ENCODE assay signal across 22 mouse cellular contexts in the genomic region with DNA sequence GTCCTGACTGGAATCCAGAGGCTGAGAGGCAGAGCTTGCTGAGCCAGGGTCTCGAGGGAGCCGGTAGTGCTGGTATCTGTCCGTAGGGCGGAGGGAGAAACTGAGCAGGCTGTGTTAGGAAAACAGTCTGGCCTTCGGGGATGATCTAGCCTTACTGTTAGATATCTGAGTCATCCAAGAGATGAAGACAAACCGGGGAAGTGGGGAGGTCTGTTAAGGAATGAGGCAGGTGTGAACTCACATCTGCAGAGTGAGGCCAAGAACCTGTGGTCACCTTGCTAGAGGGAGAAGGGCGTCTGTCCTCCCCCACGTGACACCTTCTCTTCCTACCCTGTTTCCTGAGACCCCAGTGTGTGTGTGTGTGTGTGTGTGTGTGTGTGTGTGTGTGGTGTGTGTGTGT. TPM values are rescaled to one million over a fixed set of nuclear protein-coding genes. Genes with fewer than 3 reads are reported as not detected.
DNase-seq lines count a peak whose midpoint lies in the region; ATAC-seq and TF ChIP-seq lines count a peak whose summit lies in the region.
"Had no signal": no experiment of that assay in that cellular context is flagged by ENCODE, and none has a peak within 500 bp of the region (broad histone marks: within the 10 kb centered on the region; RNA-seq: fewer than 3 reads in every experiment).

No protein-coding gene starts in this region.

- no peak for DNase-seq in heart, postnatal 4 days
- DNase-seq in 3134 (ENCODE audit: extremely low read depth, insufficient read length, low spot score) (peak; percentile 64), MN1 (ENCODE audit: low spot score) (peak; percentile 45)
- DNase-seq in embryo, embryonic 9.5 days (ENCODE audit: extremely low spot score), result no peak
- DNase-seq in left cerebral cortex, postnatal 14 days (ENCODE audit: low spot score in 2 of 2), result no peak
- DNase-seq: cerebellum, adult 2 months; cerebellum, postnatal 36 days; embryo, embryonic 11 days; forebrain, postnatal 0 days; gastrocnemius, postnatal 14 days; heart, adult 18-20 months; heart, postnatal 36 days; kidney, postnatal 10 days; lung, postnatal 10 days; right cerebral cortex, postnatal 25 days; thymus, postnatal 14 days had no signal

- H3K4me1 ChIP-seq in heart, embryonic 12.5 days (replicated peaks), result peaks cover 33% of the 10 kb centered on the region
- peaks cover 10% of the 10 kb centered on the region for H3K4me1 ChIP-seq in intestine, postnatal 0 days (replicated peaks; ENCODE audit: control insufficient read depth, insufficient read depth, low read length)
- H3K4me1 ChIP-seq: embryonic facial prominence, embryonic 15.5 days; midbrain, embryonic 15.5 days; neural tube, embryonic 13.5 days had no signal

- H3K36me3 ChIP-seq in heart, embryonic 12.5 days, result peaks cover 2% of the 10 kb centered on the region; the same call in 1 of the 2 replicates
- peaks cover 19% of the 10 kb centered on the region for H3K36me3 ChIP-seq in intestine, postnatal 0 days (ENCODE audit: control insufficient read depth, insufficient read depth)
- H3K36me3 ChIP-seq: hindbrain, embryonic 15.5 days; midbrain, embryonic 15.5 days; neural tube, embryonic 13.5 days had no signal

- peaks cover 2% of the 10 kb centered on the region for H3K9me3 ChIP-seq in heart, embryonic 12.5 days (replicated peaks)
- no peaks in the 10 kb centered on the region for H3K9me3 ChIP-seq in intestine, postnatal 0 days (ENCODE audit: control insufficient read depth)
- H3K9me3 ChIP-seq: embryonic facial prominence, embryonic 15.5 days; hindbrain, embryonic 15.5 days; midbrain, embryonic 15.5 days had no signal

- H3K27me3 ChIP-seq in heart, embryonic 12.5 days (replicated peaks), result no peaks in the 10 kb centered on the region
- no peaks in the 10 kb centered on the region for H3K27me3 ChIP-seq in intestine, postnatal 0 days (replicated peaks; ENCODE audit: control insufficient read depth, insufficient read depth, low read length)
- H3K27me3 ChIP-seq: embryonic facial prominence, embryonic 15.5 days; hindbrain, embryonic 15.5 days; midbrain, embryonic 15.5 days; neural tube, embryonic 13.5 days had no signal

- 35% methylated on average over 8 of the region's 8 CpGs for WGBS in heart, embryonic 12.5 days
- WGBS in intestine, postnatal 0 days, result 42% methylated on average over 8 of the region's 8 CpGs

- no peak for ATAC-seq in heart, embryonic 12.5 days (ENCODE audit: insufficient number of reproducible peaks, low FRiP score)
- no peak for ATAC-seq in intestine, postnatal 0 days
- ATAC-seq: forebrain, postnatal 0 days; midbrain, embryonic 15.5 days had no signal

- TF ChIP-seq CTCF in intestine, postnatal 0 days (IDR thresholded peaks at IDR 0.05; ENCODE audit: low read depth), result no peak

- no peak overlapping the region for H3K4me2 ChIP-seq in heart, embryonic 12.5 days
- no peak overlapping the region for H3K4me2 ChIP-seq in intestine, postnatal 0 days (replicated peaks; ENCODE audit: low read depth)
- H3K4me2 ChIP-seq: embryonic facial prominence, embryonic 15.5 days; hindbrain, embryonic 15.5 days; midbrain, embryonic 15.5 days; neural tube, embryonic 13.5 days had no signal

- no peak overlapping the region for H3K4me3 ChIP-seq in heart, embryonic 12.5 days
- H3K4me3 ChIP-seq in intestine, postnatal 0 days (ENCODE audit: low read depth, low read length), result no peak overlapping the region
- H3K4me3 ChIP-seq: embryonic facial prominence, embryonic 15.5 days; hindbrain, embryonic 15.5 days; midbrain, embryonic 15.5 days; neural tube, embryonic 13.5 days had no signal

- 0 out of 2 replicates have a peak overlapping the region, but pooled peaks have one; percentile 47 for H3K27ac ChIP-seq in heart, embryonic 12.5 days (ENCODE audit: poor library complexity, severe bottlenecking)
- peak overlapping the region; percentile 78 for H3K27ac ChIP-seq in intestine, postnatal 0 days (ENCODE audit: low read depth, low read length)
- H3K27ac ChIP-seq: embryonic facial prominence, embryonic 15.5 days; hindbrain, embryonic 15.5 days; midbrain, embryonic 15.5 days; neural tube, embryonic 13.5 days had no signal

- no peak overlapping the region for H3K9ac ChIP-seq in heart, embryonic 12.5 days
- H3K9ac ChIP-seq in intestine, postnatal 0 days (ENCODE audit: low read depth, low read length), result no peak overlapping the region
- H3K9ac ChIP-seq: embryonic facial prominence, embryonic 15.5 days; forebrain, postnatal 0 days; hindbrain, embryonic 15.5 days; midbrain, embryonic 15.5 days; neural tube, embryonic 13.5 days had no signal

- intact Hi-C loops in left cerebral cortex, postnatal 14 days (cut with DNase I), result loop anchor here (5.0 kb wide), 1 partner anchor 40 kb away; no protein-coding TSS in a partner anchor

RNA-seq across cellular contexts. Expression of gene Itpr3, which starts 25.7 kb away (rescaled TPM):
- polyA plus RNA-seq in heart, embryonic 12.5 days (2016; fragmentation: Nextera tagmentation; extraction: Ambion mirVana), result 3.1 and 4.4 TPM in 2 replicates
- 1 to 10 TPM; 7.5 to 8.2 TPM for total RNA-seq in heart, postnatal 4 days (2021)
- 6.1 and 7.2 TPM in 2 replicates for polyA plus RNA-seq in intestine, postnatal 0 days (2015; fragmentation: Nextera tagmentation; extraction: Ambion mirVana)
- 1 to 10 TPM; 2.2 to 2.4 TPM for total RNA-seq in left cerebral cortex, postnatal 14 days (2021)

RNA-seq across cellular contexts. Expression of gene Uqcc2, which starts 50.9 kb away (rescaled TPM):
- polyA plus RNA-seq in heart, embryonic 12.5 days (2016; fragmentation: Nextera tagmentation; extraction: Ambion mirVana), result 294 and 296 TPM in 2 replicates
- total RNA-seq in heart, postnatal 4 days (2021), result 100 to 1,000 TPM; 256 to 274 TPM
- polyA plus RNA-seq in intestine, postnatal 0 days (2015; fragmentation: Nextera tagmentation; extraction: Ambion mirVana), result 190 and 206 TPM in 2 replicates
- 100 to 1,000 TPM; 201 to 202 TPM for total RNA-seq in left cerebral cortex, postnatal 14 days (2021)

RNA-seq across cellular contexts. Expression of gene Bak1, which starts 54.0 kb away (rescaled TPM):
- polyA plus RNA-seq in heart, embryonic 12.5 days (2016; fragmentation: Nextera tagmentation; extraction: Ambion mirVana), result 4.3 and 5.8 TPM in 2 replicates
- total RNA-seq in heart, postnatal 4 days (2021), result 10 to 100 TPM; 46.8 to 52.4 TPM
- polyA plus RNA-seq in intestine, postnatal 0 days (2015; fragmentation: Nextera tagmentation; extraction: Ambion mirVana), result 18.1 and 18.2 TPM in 2 replicates
- total RNA-seq in left cerebral cortex, postnatal 14 days (2021), result 10 to 100 TPM; 25.3 to 25.4 TPM

Comparison
In these comparisons a context has a peak if more than half of its experiments do, and no peak if none do; other contexts are left out.
1. DNase-seq: peak in 3134 (single experiment) and MN1 (single experiment); none in heart, postnatal 4 days (single experiment), embryo, embryonic 9.5 days (single experiment) and left cerebral cortex, postnatal 14 days (0 of 2).